Mouse (Mus musculus) kidney, embryonic 15.5 days (tissue): Measurements from ENCODE around the gene Igdcc3. TPM values are rescaled to one million over a fixed set of nuclear protein-coding genes. Genes with fewer than 3 reads are reported as not detected.

Experiments
- ATAC-seq: fragments of 200-750 bp; cut with Nextera tagmentation; replicated peaks from 2 replicates; pipeline ENCODE4 v1.8.0; 2017; ENCODE audit warnings: moderate TSS enrichment; ENCODE audit not compliant: low FRiP score
- H3K27ac ChIP-seq: fragments of 300-500 bp; sonication (generic); 2 replicates; pipeline ENCODE4 v1.5.1; 2015; ENCODE audit warnings: mild to moderate bottlenecking, inconsistent platforms
- H3K27me3 ChIP-seq: fragments of 300-500 bp; sonication (generic); 2 replicates; pipeline ENCODE4 v1.6.1; 2015; ENCODE audit warnings: inconsistent platforms
- H3K36me3 ChIP-seq: fragments of 300-500 bp; sonication (generic); 2 replicates; pipeline ENCODE4 v1.6.1; 2015; ENCODE audit warnings: inconsistent platforms
- H3K4me1 ChIP-seq: fragments of 300-500 bp; sonication (generic); 2 replicates; pipeline ENCODE4 v1.6.1; 2015; ENCODE audit warnings: inconsistent platforms
- H3K4me2 ChIP-seq: fragments of 300-500 bp; sonication (generic); 2 replicates; pipeline ENCODE4 v1.6.1; 2015; ENCODE audit warnings: moderate library complexity, mild to moderate bottlenecking, inconsistent platforms
- H3K4me3 ChIP-seq: fragments of 300-500 bp; sonication (generic); replicated peaks from 2 replicates; pipeline ENCODE4 v1.5.1; 2015; ENCODE audit warnings: mild to moderate bottlenecking, inconsistent platforms
- H3K9ac ChIP-seq: fragments of 300-500 bp; sonication (generic); 2 replicates; pipeline ENCODE4 v1.6.1; 2015; ENCODE audit warnings: mild to moderate bottlenecking, inconsistent platforms
- H3K9me3 ChIP-seq: fragments of 300-500 bp; sonication (generic); replicated peaks from 2 replicates; pipeline ENCODE4 v1.6.1; 2016; ENCODE audit warnings: inconsistent platforms
- WGBS: fragments of 180-500 bp; shearing (Covaris S2); methylation state at CpG from one replicate; pipeline ENCODE4 v1.1.7; 2015; ENCODE audit warnings: mixed read lengths; 5-methylcytosine and 5-hydroxymethylcytosine counted together
- polyA plus RNA-seq: library from polyadenylated mRNA; unstranded; fragments of >200 nt; fragmentation: Nextera tagmentation; extraction: Ambion mirVana; gene quantifications from 2 replicates; pipeline ENCODE4 v1.2.1, GENCODE M21; 2015

The Igdcc3 gene
- 3.5 and 4.2 TPM in 2 replicates for polyA plus RNA-seq

DNA sequence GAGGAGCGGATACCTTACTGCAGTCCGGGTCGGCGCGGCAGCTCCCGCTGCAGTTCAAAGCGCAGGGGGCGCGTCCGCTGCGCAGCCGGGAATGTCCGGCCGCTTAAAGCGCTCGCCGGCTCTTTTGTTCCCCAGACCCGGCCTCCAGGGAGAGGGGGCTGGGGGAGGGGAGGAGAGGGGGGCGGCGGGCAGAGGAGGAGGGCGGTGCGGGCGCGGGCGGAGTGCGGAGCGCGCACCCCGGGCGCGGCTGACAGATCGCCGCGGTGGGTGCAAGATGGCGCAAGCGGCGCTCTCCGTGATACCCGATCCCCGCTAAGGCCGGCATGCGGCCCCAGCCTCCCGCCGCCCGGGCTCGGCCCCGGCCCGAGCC lies at the start of gene Igdcc3:
Gene Igdcc3 (plus strand): TSS at position 254 of the 370 bp plus-strand sequence.
- Histone ChIP-seq H3K9me3 (no peaks in the 10 kb centered on the region), H3K27ac (peak within 1 kb of the TSS; percentile 91), H3K36me3 (peaks cover 12% of the 10 kb centered on the region; the same call in 1 of the 2 replicates), H3K4me3 (peak within 1 kb of the TSS; percentile 81), H3K4me2 (peak within 1 kb of the TSS; percentile 98), H3K4me1 (peaks cover 22% of the 10 kb centered on the region), H3K27me3 (peaks cover 42% of the 10 kb centered on the region), H3K9ac (peak within 1 kb of the TSS; percentile 88)
- WGBS = 1% methylated on average over 36 of the region's 48 CpGs
- peak; percentile 61 for ATAC-seq

DNA sequence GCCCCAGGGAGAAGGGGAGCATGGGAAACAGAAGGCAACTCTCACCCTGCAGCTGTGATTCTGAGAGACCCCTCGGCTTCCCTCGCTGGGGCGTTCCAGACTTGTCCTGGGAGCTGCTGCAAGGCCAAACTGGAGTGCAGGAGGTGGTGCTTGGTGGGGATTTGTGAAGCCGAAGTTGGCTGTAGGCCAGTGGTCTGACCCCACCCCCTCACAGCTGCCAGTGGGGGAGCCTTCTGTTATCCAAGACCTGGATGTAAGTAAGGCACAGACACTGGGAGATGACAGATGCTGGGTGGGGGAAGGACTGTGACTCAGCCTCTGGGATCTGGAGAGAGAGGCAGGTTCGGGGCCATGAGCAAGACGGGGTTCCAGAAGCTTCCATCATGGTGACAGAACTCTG lies 46.8 kb upstream of the Igdcc3 start:
- H3K4me3 ChIP-seq = no peak overlapping the region
- WGBS = 48% methylated on average over 6 of the region's 6 CpGs
- H3K9me3 ChIP-seq = no peaks in the 10 kb centered on the region
- H3K4me1 ChIP-seq = peaks cover 7% of the 10 kb centered on the region
- H3K36me3 ChIP-seq = no peaks in the 10 kb centered on the region
- no peak overlapping the region for H3K27ac ChIP-seq
- H3K4me2 ChIP-seq = 0 out of 2 replicates have a peak overlapping the region, but pooled peaks have one; percentile 4
- no peaks in the 10 kb centered on the region for H3K27me3 ChIP-seq
- ATAC-seq = peak; percentile 60; the same call in 1 of the 2 replicates
- no peak overlapping the region for H3K9ac ChIP-seq

DNA sequence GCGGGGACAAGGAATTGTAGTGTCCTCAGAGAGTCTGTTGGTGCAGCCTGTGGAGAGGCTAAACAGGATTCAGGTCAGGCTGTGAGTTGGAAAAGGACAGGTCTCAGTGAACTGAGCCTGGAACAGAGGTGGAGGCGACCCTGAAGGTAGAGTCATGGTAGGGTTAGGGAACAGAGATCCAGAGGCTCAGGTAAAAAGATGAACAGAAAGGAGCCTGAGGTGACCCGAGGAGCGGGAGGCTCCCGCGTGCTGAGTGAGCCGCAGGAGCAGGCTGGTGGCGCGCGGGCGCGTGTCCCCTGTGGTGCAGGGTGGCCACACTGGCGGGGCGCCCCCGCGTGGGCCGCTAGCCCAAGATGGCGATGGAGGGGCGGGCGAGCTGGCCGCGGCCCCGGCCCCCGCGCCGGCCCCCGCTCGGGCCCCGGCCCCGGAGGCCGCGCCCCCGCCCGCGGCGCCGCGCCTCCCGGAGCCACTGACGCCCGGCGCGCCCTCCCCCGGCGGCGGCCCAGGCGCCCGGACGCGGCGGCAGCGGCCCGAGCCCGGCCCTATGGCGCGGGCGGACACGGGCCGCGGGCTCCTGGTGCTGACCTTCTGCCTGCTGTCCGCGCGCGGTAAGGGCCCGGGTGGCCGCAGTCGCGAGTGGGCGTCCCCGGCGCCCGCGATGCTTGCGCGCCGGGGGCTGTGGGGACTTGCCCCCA lies 39.9 kb upstream of the Igdcc3 start, which contains the start of gene Igdcc4:
Gene Igdcc4 (plus strand): TSS at position 496 of the 695 bp plus-strand sequence.
- H3K9me3 ChIP-seq = peaks cover 4% of the 10 kb centered on the region
- ATAC-seq = 0 out of 2 replicates have a peak, but pooled peaks have one; percentile 27
- peak within 1 kb of the TSS; percentile 100 for H3K4me2 ChIP-seq
- peaks cover 27% of the 10 kb centered on the region for H3K4me1 ChIP-seq
- H3K27ac ChIP-seq = peak within 1 kb of the TSS; percentile 76
- H3K36me3 ChIP-seq = no peaks in the 10 kb centered on the region
- 2% methylated on average over 46 of the region's 76 CpGs for WGBS
- peaks cover 12% of the 10 kb centered on the region; the same call in 1 of the 2 replicates for H3K27me3 ChIP-seq
- H3K4me3 ChIP-seq = peak within 1 kb of the TSS; percentile 81
- H3K9ac ChIP-seq = peak within 1 kb of the TSS; percentile 76

DNA sequence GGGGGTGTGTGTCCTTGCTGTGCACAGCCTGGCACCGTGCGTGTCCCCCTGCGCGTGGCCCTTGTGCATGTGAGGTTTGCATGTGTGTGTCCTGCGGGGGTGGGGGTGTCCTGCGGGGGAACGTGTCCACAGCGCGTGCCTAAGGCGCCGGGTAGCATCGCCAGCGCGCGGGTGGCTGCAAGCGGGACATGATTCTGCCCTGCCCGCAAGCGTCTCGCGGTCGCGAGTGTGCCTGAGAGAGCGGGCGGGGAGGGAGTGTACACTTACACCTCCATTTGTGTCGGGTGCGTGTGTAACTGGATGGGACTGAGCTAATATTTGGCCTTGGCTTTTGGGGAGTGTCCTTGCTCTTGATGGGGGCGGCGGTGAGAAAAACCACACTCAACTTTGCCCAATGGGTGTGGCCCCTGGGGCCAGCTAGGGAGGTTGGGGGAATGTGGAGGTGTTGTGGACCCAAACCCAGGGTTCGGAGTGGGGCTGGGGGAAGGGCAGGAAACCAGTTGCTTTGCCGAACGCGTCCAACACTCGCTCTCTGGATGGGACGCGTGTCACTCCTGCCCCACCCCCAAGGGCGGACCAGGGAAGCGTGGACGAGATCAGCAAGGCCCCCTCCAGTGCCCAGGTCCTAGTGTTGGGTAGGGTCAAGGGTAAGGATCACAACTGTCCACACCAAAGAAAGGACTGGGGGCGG lies 39.2 kb upstream of the Igdcc3 start:
- peak overlapping the region; percentile 76 for H3K9ac ChIP-seq
- H3K27ac ChIP-seq = peak overlapping the region; percentile 76
- WGBS = under 1% methylated on average over 39 of the region's 39 CpGs
- peak overlapping the region; percentile 100 for H3K4me2 ChIP-seq
- ATAC-seq = peak; percentile 71
- H3K36me3 ChIP-seq = no peaks in the 10 kb centered on the region
- peak overlapping the region; percentile 81 for H3K4me3 ChIP-seq
- H3K9me3 ChIP-seq = peaks cover 4% of the 10 kb centered on the region
- H3K4me1 ChIP-seq = peaks cover 27% of the 10 kb centered on the region
- peaks cover 12% of the 10 kb centered on the region; the same call in 1 of the 2 replicates for H3K27me3 ChIP-seq

DNA sequence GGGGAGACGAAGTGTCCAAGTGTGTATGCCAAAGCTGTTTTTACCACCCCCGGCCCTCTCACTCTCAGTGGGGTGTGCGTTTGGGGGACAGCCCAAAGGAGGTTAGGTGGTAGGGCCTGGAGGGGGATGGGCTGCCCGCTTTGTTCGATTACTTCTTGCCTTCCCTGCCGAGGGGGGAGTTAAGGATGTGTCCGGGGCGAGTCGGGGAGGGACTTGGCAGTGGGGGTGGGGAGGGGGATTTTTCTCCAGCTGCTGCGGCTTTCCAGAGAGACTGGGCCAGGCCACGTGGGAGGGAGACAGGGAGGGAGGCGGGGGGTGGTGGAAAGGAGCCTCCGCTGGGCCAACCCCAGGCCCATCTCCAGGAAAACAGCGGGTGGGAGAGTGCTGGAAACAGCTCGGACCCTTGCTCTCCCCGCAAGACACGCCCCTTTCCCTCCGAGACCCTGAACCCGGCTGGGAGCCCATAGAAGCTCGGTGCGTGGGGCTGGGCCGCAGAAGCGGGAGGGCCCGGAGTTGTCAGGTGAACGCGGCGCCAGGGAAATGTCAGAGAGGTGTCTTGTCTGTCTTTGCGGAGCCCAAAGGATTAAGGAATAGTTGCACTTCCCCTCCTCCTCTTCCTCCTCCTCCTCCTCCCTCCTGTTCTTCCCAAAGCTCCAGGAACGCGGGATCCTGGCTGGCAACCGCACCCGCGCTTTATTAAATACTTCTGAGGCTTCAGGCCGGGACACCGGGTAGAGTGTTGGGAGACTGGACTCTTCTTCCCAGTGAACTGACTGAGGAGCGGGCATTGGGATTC lies 38.4 kb upstream of the Igdcc3 start:
- peaks cover 27% of the 10 kb centered on the region for H3K4me1 ChIP-seq
- H3K4me3 ChIP-seq = peak overlapping the region; percentile 81
- H3K9me3 ChIP-seq = peaks cover 4% of the 10 kb centered on the region
- H3K36me3 ChIP-seq = no peaks in the 10 kb centered on the region
- H3K4me2 ChIP-seq = peak overlapping the region; percentile 100
- H3K9ac ChIP-seq = peak overlapping the region; percentile 76
- peaks cover 12% of the 10 kb centered on the region; the same call in 1 of the 2 replicates for H3K27me3 ChIP-seq
- peak overlapping the region; percentile 76 for H3K27ac ChIP-seq
- ATAC-seq = peak; percentile 72
- WGBS = 4% methylated on average over 36 of the region's 36 CpGs

DNA sequence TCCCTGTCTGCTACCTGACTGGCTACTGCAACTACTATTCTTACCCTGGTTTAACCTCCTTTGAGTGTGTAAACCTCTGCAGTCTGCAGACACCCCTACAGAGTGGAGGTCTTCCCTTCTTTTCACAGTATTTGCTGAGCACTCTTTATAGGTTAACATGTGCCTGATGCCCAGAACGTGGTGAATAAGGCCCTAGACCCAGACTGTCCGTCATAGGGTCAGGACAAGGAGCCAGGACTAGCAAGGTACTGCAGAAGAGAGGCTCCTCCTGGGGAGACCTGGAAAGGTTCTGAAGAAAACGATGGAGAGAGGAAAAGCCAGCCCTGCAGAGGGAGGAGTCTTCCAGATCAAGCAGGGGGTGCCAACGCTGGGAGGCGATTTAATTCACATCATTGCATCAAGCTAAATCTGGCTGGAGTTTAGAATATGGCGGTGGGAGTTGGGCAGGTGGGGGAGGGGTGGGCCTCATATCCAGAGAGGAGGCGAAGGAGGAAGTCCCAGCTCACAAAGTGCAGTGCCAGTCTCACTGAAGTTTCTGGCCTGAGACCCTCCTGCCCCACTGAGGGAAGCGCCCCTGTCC lies 37.7 kb upstream of the Igdcc3 start:
- no peak overlapping the region for H3K27ac ChIP-seq
- H3K9me3 ChIP-seq = peaks cover 4% of the 10 kb centered on the region
- H3K4me3 ChIP-seq = peak overlapping the region; percentile 81
- 41% methylated on average over 8 of the region's 8 CpGs for WGBS
- peaks cover 27% of the 10 kb centered on the region for H3K4me1 ChIP-seq
- ATAC-seq = no peak
- no peaks in the 10 kb centered on the region for H3K36me3 ChIP-seq
- peak overlapping the region; percentile 76; the same call in 1 of the 2 replicates for H3K9ac ChIP-seq
- peaks cover 12% of the 10 kb centered on the region; the same call in 1 of the 2 replicates for H3K27me3 ChIP-seq
- peak overlapping the region; percentile 100 for H3K4me2 ChIP-seq

DNA sequence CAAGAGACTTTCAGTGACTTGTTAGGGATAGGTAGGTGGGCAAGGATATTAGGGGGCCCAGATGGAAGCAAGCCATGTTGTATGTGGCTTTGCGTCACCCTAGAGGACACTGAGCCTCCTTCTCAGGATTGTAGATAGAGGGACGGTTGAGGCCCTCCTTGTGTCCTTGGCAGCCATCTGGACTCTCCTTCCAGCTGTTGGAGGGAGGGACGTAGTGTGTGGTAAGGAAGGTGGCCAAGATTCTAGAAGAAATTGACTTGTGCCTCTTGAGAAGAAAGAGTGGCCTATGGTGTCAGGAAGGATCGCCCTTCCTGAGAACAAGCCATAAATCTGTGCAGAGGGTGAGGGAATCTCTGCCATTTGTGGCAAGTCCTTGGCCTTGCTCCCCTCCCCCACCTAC lies 34.2 kb upstream of the Igdcc3 start:
- Histone ChIP-seq H3K4me3 (no peak overlapping the region), H3K9me3 (no peaks in the 10 kb centered on the region), H3K27me3 (peaks cover 12% of the 10 kb centered on the region; the same call in 1 of the 2 replicates), H3K36me3 (no peaks in the 10 kb centered on the region), H3K4me1 (peaks cover 30% of the 10 kb centered on the region), H3K27ac (no peak overlapping the region), H3K4me2 (no peak overlapping the region), H3K9ac (no peak overlapping the region)
- 60% methylated on average over 4 of the region's 4 CpGs for WGBS
- no peak for ATAC-seq

DNA sequence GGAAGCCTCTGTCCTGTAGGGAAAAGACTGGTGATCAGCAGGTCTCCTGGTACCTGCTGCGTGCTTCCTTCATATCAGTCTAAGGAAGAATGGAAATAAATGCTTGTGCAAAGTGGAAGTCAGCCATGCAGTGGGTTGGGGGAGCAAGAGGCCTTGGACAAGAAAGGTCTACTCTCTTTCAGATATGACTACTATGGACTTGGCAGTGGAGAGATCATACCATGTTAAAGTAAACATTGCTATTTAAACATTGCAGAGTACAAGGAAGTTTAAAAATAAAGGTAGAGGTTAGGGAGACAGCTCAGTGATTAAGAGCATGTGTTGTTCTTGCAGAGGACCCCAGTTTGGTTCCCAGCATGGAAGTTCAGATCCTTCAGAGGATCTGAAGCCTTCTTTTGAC lies 33.1 kb upstream of the Igdcc3 start:
- no peak overlapping the region for H3K4me3 ChIP-seq
- H3K9ac ChIP-seq = no peak overlapping the region
- no peak overlapping the region for H3K4me2 ChIP-seq
- no peak overlapping the region for H3K27ac ChIP-seq
- H3K27me3 ChIP-seq = peaks cover 12% of the 10 kb centered on the region; the same call in 1 of the 2 replicates
- peaks cover 19% of the 10 kb centered on the region for H3K4me1 ChIP-seq
- WGBS = 84% methylated on average over 1 of the region's 1 CpGs
- no peaks in the 10 kb centered on the region for H3K9me3 ChIP-seq
- ATAC-seq = no peak
- no peaks in the 10 kb centered on the region for H3K36me3 ChIP-seq

DNA sequence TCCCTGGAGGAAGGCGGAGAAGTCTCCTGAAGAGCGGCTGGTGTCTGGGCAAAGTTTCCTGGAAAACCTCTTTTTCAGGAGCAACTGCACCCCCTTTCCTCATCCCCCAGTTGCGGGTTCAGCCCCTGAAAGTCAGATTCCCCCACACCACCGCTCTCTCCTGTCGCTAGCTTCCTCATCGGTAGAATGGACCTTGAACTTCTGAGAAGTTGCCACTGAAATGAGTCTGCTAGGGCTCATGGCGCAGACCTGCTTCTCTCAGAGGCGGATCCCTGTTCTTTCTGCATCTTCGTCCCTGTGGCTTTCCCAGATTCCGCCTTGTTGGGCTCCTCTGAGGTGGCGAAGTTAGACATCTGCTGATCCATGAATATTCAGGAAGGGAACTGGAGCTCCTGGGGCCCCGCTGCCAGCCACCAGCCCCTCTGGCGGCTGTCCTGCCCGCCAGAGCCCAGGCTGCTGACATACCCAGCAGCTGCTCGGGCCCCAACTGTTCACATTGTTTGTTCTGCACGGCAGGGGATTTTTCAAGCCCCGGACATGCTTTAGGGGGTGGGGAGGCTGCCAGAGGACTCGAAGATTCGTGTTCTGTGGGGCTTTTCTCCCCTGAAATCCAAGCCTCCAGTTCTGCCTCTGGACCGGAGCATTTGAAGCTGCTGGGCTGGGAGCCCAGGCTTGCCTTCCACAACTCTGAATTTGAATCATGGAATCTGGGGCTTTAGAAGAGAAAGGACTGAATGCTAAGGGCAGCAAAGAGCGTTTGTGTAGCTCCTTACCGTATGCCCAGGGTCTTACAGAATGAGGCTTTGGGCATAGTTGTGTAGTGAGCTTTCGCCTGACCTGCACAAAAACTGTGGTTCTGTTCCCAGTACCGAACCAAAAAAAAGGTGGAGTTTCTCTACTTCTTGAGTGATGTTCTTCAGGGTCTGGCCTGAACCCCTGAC lies 31.6 kb upstream of the Igdcc3 start:
- WGBS = 18% methylated on average over 24 of the region's 24 CpGs

DNA sequence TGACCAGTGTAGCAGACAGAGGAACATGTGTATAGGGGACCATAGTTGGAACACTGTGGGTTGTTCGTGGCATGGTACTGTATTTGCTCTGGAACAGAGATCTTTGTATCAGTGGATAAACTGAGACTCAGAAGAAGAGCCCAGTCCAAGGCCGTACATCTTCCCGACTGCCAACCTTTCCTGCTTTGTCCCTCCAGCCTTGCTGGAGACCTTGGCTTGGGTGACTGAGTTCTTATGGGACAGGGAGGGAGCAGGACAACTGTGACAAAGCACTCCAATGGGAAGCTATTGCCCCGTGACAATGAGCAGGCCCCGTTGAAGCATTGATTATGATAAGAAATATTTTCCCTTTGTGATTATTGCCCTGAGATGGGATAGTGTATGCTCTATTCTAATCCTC lies 29.3 kb upstream of the Igdcc3 start:
- H3K9ac ChIP-seq = no peak overlapping the region
- H3K27me3 ChIP-seq = no peaks in the 10 kb centered on the region
- H3K36me3 ChIP-seq = no peaks in the 10 kb centered on the region
- no peak overlapping the region for H3K27ac ChIP-seq
- no peak overlapping the region for H3K4me3 ChIP-seq
- H3K9me3 ChIP-seq = no peaks in the 10 kb centered on the region
- peaks cover 10% of the 10 kb centered on the region for H3K4me1 ChIP-seq
- no peak for ATAC-seq
- no peak overlapping the region for H3K4me2 ChIP-seq
- 84% methylated on average over 5 of the region's 5 CpGs for WGBS

More for the DNA sequence above, 31.6 kb upstream of the Igdcc3 start:
- Histone ChIP-seq H3K27me3 (no peaks in the 10 kb centered on the region), H3K27ac (peak overlapping the region; percentile 33), H3K4me3 (peak overlapping the region; percentile 17), H3K9me3 (no peaks in the 10 kb centered on the region), H3K36me3 (no peaks in the 10 kb centered on the region), H3K4me1 (peaks cover 10% of the 10 kb centered on the region), H3K9ac (peak overlapping the region; percentile 32; the same call in 1 of the 2 replicates), H3K4me2 (peak overlapping the region; percentile 51)
- ATAC-seq = no peak
